Mouse (Mus musculus): ENCODE data around the gene Haus4.

Haus4 gene

DNA sequence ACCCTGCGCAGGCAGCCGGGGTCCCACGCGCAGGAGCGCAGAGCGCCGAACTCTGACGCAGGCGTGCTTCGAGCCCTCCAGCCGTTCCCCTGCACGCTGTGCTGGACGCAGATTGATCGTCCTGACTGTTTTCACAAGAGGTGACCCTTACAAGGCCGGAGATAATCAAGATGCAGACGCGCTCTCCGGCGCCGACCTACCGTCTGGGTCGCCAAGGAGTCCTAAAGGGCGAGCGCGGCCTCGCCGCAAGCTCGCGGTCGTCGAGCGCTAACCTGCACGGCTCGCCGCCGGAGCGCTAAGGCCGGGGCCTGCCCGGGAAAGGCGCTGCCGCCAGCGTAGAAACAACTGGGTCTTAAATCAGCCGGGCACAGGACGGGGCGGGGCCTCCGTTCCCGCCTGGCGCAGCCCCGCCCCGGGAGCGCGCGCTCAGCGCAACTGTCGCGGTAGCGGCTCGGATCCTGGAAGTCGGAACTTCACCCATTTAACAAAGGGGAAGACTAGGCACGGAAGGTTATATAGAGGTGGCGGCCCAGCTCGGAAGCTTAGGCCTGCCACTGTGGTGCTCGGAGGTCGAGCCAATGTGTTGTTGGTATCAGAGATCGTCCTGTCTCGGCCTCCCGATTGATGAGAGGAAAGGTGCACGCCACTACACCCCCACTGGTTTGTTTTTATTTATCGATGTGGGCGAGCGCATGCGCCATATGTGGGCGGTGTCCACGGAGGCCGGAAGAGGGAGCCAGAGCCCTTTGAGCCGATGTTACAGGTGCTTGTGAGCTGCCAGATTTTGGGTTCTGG, at the start of gene Haus4:
Gene Haus4 (minus strand): TSS at position 642 of the 795 bp plus-strand sequence.
- DNase-seq (ENCODE audit: low read depth), result peak; percentile 84

DNA sequence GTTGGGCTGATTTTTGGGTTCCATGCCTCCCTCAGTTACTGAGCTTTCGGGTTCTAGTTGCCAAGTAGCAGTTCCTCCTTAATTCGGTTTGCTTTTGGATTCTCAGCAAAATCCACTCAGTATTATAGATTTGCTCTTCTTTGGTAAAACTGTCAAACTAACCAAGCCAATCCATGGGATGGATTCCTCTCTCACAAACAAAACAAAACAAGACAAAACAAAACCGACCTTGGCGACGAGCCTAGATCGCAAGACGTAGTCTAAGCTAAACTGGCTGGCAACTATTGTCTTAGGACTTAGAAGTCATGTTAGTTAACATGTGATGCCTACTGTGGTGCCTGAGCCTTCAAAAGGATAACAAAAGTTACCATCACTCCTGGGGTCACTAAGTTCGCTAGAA, 49.3 kb upstream of the Haus4 start:
- no peak for DNase-seq (ENCODE audit: low read depth)

DNA sequence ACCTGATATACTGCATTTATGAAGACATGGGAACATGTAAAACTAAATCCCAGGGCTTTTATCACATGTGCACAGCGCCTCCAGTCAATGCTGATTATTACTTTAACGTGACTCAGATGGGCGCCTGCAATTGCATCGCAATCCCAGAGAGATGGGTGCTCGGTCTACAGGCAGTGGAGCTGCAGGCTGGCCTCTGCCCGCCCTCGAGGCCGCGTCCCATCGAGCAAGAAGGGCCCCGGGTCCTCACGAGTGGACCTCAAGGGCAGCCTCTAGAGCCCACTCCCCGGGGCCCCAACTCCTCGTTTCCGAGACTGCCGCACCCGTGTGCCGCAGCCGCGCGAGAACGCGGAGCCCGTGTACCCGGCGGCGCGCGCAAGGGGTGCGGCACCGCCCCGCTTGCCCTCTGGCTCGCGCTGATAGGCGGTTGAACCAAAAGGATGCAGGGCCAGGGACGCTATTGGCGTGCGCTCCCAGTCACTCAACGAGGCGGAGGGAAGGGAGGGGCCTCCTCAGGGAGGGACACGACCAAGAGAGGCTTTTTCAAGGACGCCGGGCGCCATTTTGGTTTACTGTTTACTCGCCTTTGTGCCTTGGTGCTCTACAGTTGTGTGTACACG, 48.7 kb upstream of the Haus4 start:
- DNase-seq (ENCODE audit: low read depth), result peak; percentile 91

DNA sequence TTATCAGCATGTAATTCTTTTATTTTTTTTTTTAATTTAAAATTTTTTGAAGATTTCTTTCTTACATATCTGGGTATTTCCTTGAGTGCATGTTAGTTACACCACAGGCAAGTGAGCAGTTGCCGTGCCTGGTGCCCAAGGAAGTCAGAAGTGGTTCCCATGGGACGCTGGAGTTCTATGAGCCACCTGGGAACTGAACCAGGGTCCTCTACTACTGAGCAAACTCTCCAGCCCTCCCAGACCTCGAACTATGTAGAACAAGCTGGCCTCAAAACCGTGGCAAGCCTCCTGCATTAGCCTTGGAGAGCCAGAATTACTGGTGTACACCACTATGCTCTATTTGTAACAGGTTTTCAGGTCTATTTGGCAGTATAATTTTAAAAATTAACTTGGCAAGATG, 48.2 kb upstream of the Haus4 start:
- no peak for DNase-seq (ENCODE audit: low read depth)

DNA sequence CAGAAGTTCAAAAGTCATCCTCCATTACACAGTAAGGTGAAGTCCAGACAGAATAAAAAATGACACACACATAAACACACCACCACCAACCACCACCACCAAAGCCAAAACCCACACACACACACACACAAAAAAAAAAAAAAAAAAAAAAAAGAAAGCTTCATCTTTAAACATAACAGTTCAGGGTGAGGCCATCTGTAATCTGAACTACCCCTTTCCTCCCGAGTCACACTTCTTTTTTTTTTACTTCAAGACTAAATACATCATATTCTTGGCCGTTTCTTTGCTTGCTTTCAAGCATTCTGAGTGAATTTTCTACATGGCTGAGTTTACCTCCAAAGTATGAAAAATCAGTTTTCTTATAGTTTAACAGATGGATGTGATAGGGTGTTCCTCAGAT, 47.2 kb upstream of the Haus4 start:
- no peak for DNase-seq (ENCODE audit: low read depth)

DNA sequence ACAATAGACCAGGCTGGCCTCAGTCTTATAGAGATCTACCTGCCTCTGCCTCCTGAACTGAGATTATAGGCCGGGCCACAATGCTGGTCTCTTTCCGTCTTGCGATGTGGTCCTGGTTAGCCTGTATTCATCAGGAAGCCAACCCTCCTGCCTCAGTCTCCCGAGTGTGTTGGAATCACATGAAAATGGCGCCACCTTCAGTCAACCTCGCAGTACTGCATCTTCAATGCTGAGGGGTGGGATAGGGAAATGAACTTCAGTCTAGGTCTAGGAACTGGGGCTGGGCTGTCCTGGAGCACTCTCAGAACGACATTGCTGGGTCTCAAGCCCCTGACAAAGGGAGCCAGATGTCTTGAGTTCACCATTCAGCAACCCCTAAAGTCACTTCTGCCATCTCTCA, 42.7 kb upstream of the Haus4 start:
- DNase-seq (ENCODE audit: low read depth), result no peak

DNA sequence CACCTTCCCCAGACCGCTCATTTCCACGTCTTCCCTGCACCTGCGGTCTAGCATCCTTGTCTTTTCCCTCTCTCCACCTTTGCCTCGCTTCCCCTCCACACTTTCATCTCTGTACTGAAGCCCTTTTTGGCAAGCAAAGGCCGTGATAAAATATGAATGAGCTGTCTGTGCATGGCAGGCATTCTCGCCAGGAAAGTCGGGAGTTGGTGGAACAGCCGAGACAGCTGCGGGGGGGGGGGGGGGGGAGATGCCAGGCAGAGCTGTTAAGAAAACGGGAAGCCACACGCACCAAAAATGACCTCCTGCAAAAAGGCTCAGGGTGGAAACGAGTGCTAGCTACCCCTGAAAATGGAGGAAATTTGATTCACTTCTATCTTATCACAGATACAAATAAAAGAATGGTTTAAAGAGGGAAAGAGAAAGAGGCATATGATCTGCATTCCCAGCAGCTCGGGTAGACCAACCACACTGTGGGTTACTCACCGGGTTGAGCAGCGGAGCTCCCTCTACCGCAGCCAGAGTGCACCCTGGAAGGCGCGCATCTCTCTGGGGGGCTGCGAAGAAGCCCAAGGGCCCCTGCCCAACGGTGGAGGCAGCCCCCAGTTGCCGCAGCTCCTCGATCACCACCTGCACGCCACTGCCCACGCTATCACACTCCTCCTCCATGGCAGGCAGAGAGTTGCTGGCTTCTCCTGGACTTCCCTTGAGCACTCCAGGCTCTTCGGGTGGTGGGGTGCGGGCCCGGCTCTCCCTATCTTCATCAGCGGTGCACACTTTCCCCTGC, 40.4 kb upstream of the Haus4 start:
- DNase-seq (ENCODE audit: low read depth), result no peak

DNA sequence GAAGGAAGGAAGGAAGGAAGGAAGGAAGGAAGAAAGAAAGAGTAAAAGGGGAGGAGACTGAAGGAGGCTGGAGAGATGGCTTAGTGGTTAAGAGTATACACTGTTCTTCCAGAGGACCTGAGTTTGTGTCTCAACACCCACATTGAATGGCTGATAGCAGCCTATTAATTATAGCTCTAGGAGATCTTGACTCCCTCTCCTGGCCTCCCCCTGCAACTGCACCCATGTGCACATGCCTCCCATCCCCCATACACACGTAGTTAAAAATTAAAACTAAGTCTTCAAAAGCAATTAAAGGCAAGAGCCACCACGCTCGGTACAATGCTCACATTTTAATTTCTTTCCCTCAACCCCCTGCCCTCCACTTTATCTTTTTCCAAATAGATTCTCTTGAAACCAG, 39.6 kb upstream of the Haus4 start:
- no peak for DNase-seq (ENCODE audit: low read depth)

DNA sequence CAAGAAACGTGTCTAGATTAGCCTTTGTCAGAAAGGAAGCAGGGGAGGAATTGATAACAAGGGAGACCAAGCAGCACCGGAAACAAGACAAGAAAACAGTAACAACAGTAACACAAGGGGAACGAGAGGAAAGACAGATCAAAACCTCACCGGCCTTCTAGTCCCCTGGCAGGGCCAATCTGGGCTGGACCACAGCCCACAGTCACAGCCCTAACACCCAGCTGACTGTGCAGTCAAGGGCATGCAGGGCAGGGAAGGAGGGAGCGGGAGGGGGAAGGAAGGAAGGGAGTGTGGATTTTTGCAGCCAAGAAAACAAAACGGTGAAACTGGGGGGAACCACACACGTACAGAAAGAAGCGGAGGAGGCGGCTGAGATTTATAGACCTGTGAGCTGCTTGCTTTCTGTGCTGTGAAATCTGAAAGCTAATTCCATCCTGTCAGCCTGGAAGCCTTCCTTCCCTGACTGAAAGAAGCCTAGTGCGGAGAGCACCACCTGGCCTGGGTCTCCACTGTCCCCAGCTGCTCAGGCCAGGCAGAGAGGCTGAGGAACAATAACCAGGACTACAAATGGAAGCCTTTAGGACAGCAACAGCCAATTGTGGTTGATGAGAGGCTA, 38.0 kb upstream of the Haus4 start:
- DNase-seq (ENCODE audit: low read depth), result no peak

DNA sequence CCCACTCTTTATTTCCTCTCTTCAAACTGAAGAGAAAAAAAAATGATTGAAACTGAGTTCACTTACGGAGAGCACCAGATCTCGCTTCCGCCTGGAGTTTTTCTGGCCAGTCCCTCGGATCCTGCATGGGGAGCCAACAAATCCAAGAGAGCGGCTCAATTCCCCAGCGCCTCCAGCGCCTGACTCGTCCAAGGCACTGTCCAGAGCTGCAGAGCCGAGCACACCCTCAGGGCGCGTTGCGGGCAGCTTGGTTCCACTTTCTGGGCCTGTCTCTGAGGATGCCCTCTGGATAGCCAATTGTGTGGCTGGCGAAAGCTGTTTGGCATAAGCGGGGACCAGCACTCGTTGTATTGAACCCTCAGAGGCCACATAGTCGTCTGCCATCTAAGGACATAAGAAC, 36.6 kb upstream of the Haus4 start:
- DNase-seq (ENCODE audit: low read depth), result no peak

DNA sequence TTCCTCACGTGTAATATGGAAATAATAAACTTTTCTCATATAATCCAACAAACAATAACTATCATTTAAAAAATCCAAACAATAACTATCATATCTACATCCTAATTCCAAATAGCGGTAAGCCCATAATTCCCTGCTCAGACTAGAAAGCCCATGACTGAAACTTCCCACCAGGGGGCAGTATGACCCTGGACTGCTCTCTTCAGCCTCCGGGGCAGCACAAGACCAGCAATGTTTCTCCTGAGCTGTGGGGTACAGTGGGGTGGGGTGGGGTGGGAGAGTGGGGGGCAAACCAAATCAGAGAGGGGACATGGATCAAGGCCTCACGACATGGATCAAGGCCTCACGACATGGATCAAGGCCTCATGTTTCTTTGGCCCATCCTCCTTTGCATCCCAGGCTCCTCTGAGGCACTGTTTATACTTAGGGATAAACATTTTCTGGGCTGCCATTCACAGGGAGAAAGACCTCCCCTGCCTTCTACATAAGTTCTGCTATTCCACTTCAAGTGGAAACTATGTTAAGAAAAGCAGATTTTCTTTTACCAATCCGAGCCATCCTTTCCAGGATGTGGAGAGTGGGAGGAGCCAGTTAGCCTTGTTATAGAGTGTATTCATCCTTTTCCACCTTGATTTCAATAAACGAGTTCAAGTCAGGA, 29.4 kb upstream of the Haus4 start:
- DNase-seq (ENCODE audit: low read depth), result peak; percentile 64

DNA sequence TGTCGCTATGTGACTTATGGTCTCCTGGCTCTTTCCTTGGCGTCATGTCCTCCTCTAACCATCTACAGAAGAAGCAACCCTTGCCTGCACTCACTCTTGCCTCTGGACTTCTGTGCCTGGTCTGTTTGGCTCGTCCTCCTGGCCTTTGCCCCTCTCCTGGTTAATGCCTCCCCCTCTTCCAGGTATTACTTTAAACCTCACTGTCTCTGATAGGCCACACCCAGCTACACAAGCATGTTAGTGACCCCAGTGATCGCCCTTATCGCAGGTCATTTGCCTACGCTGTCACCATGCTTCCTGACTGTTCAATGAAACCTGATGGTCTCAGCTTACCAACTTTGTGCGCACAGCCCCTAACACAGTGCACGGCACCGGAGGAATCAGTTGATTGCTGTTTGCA, 28.1 kb upstream of the Haus4 start:
- no peak for DNase-seq (ENCODE audit: low read depth)

DNA sequence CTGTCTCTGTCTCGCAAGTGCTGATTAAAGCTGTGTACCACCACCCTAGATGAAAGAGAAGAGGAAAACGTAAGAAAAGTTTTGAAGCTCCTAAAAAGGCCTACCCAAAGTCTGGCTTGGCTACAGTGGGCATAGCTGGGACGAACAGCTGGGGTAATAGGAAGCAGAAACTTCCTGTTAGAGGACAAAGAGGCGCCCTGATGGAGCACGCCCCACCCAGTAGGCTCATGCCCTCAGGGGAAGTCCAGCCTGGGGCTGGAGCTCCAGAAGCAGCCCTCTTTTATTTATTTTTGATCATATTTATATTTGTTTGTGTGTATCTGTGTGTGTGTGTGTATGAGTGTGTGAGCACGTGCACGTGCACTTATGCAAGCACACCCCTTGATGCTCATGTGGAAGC, 25.2 kb upstream of the Haus4 start:
- DNase-seq (ENCODE audit: low read depth), result no peak

DNA sequence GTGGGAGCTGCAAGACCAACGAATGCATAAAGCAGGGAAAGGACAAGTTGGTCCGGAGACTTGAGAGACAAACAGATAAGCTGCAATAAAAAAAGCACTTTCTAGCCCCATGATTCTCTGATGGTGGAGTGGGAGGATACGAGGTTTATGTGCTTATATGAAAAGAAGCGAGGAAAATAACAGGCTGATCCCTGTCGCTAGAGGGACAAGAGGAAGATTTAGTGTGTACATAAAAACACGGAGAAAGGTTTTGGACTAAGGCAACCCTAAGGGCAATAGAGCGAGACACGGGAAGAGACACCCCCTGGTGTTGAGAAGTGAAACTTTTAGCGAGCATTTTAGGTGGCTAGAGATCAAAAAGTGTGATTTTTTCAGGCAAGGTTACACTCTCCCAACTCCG, 23.6 kb upstream of the Haus4 start:
- DNase-seq (ENCODE audit: low read depth), result peak; percentile 59

DNA sequence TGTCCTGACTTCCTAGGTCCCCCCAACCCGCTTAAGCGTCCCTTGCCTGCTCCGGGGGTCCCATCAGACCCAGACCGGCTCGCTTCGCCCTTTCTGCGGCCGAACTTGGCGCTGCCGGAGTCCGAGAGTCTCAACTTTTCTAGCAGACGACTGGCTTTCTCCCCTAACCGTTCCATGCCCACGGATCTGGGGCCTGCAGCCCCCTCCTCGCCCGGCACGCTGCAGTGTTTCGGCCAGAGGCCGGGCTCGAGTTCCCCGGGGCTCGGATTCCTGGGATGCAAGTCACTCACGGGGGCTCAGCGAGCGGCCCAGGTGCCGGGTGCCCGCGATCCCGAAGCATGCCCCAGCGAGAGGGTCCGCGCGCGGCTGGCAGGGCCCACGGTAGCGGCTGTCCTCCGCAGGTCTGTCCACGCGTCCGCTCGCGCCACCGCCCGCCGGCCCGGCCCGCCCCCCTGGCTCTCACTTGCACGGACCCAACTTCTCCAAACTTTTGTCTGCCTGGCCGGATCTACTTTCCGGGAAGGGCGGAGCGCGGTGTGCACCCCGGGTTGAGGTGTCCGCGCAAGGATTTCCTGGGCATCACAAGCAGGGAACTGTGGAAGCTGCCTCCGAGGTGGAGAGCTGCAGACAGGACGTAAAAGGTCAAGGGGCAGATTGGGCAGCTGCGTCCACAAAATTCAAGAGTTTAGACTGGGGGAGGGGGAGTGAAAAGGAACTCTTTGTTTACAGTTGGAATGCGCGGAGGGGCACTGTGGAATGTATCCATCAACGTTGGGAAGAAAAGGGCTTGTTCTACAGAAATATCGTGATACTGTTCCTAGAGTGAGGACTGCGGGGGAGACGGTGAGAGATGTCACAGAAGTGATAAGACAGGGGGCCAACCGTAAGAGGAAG, 22.9 kb upstream of the Haus4 start, which contains the start of gene Ajuba:
Gene Ajuba (minus strand): TSS at position 470 of the 894 bp plus-strand sequence.
- DNase-seq (ENCODE audit: low read depth), result no peak

DNA sequence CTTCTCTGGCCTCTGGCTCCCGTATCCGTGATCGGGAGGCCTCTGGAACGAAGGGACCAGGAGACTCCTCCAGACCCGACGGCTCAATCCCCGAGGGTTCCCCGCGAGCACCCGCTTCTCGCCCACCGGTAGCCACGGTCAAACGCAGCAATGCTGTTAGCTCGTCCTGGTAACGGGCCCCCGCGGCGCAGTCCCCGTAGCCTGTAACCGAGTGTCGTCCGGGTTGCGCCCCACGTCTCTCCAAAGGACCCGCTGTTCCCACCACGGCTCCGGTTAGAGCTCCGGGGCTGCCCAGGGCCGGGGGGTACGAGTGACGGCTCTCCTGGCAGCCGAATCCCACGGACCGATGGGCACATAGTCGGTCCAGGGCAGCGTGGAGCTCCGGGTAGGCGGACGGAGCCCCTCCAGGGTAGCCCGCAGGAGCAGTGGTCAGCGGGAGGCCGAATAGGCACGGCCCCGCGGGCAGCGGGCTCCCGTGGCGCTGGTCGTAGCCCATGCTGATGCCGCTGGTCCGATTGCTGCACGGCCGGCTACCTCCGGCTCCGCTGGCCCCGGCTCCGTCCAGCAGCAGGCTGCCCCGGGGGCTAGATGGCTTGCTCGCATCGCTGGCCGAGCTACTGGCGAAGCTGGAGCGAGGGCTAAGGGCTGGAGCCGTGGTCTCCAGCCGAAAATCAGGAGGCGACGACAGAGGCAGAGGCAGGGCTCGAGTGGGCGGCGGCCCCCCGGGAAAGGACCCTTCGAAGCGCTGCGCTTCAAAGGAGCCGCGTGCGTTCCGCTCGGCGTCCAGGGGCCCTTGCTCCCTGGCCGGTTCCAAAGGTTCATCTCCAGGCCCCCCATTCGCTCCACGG, 22.0 kb upstream of the Haus4 start:
- no peak for DNase-seq (ENCODE audit: low read depth)

DNA sequence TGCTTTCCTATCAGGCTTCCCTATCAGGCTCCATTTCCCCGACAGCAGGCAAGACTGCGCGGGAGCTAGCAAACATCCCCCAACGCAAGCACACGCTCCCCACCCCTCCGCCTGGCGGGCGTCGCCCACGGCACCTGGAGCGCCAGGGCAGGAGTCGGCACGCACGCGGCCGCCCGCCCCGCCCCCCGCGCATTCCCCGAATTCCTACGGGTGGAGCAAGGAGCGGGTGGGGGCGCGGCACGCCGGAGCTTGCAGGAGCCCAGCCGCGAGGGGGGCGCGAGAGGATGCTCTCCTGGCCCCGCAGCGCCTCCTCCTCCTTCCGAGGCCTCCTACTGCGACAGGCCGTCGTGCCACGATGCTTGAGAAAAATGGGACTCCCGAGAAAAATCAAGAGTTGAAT, 21.2 kb upstream of the Haus4 start:
- DNase-seq (ENCODE audit: low read depth), result no peak

DNA sequence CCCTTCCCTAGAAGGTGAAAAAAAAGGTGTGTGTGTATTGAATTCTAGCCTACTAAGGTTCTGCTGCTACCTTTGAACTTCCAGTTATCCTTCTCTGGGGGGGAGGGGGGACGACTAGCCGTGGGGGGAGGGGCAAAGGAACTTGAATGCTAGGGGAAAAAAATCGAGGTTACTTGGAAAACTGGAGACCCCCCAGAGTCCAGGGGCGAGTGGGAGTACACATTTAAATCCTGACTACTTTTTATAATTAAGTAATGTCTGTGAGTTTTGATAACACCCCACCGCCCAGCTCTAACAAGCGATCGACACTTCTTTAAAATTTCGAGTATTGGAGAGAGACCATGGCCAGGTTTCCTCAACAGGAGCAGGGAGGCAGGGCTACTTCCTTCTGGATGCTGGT, 20.6 kb upstream of the Haus4 start:
- no peak for DNase-seq (ENCODE audit: low read depth)

DNA sequence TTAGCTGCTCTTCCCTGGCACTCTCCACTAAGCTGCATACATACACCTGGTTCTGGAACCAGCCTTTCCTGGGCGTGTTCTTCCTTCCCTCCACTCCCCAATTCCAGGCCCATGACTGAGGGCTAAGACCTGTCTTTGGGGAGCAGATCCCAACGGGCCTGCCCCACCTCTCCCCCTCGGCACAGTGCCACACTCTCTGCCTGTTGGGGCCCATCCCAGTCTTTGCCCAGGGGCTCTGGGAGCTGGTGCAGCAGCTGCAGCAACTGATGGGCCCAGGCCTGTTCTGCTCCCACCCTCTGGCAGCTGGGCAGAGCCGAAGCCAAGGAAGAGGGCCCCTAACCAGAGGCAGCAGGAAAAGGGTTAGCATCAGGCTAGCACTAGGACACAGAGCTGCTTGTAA, 19.8 kb upstream of the Haus4 start:
- DNase-seq (ENCODE audit: low read depth), result no peak
